Mouse (Mus musculus) embryonic facial prominence, embryonic 14.5 days (tissue): ENCODE results near the gene Slc2a8. TPM values are rescaled to one million over a fixed set of nuclear protein-coding genes. Genes with fewer than 3 reads are reported as not detected.

Source experiments
- ATAC-seq: fragments of 200-750 bp; cut with Nextera tagmentation; 2 replicates; pipeline ENCODE4 v1.8.0; 2017; ENCODE audit warnings: low read depth, moderate number of reproducible peaks, moderate TSS enrichment
- DNase-seq: peaks from one replicate; pipeline ENCODE4 v3.0.0-alpha.2; 2015; ENCODE audit warnings: low spot score
- H3K27ac ChIP-seq: fragments of 300-500 bp; sonication (generic); replicated peaks from 2 replicates; pipeline ENCODE4 v1.5.1; 2014; ENCODE audit warnings: low read depth, mild to moderate bottlenecking, low read length, moderate library complexity
- H3K27me3 ChIP-seq: fragments of 300-500 bp; sonication (generic); replicated peaks from 2 replicates; pipeline ENCODE4 v1.6.1; 2014; ENCODE audit warnings: low read length; ENCODE audit not compliant: control insufficient read depth, insufficient read depth
- H3K36me3 ChIP-seq: fragments of 300-500 bp; sonication (generic); 2 replicates; pipeline ENCODE4 v1.6.1; 2014; ENCODE audit warnings: low read length, mixed read lengths; ENCODE audit not compliant: control insufficient read depth, insufficient read depth
- H3K4me1 ChIP-seq: fragments of 300-500 bp; sonication (generic); 2 replicates; pipeline ENCODE4 v1.6.1; 2014; ENCODE audit warnings: antibody characterized with exemption, low read length; ENCODE audit not compliant: control insufficient read depth, insufficient read depth
- H3K4me2 ChIP-seq: fragments of 300-500 bp; sonication (generic); 2 replicates; pipeline ENCODE4 v1.6.1; 2014; ENCODE audit warnings: low read depth, mild to moderate bottlenecking, low read length, moderate library complexity, mixed read lengths
- H3K4me3 ChIP-seq: fragments of 300-500 bp; sonication (generic); 2 replicates; pipeline ENCODE4 v1.5.1; 2014; ENCODE audit warnings: low read depth, mild to moderate bottlenecking, low read length
- H3K9ac ChIP-seq: fragments of 300-500 bp; sonication (generic); 2 replicates; pipeline ENCODE4 v1.6.1; 2014; ENCODE audit warnings: low read depth, mild to moderate bottlenecking, low read length, moderate library complexity, mixed read lengths
- H3K9me3 ChIP-seq: fragments of 300-500 bp; sonication (generic); 2 replicates; pipeline ENCODE4 v1.6.1; 2016; ENCODE audit warnings: low read length; ENCODE audit not compliant: control insufficient read depth
- WGBS: fragments of 180-500 bp; shearing (Covaris S2); extraction: QIAGEN DNeasy Blood & Tissue Kit; methylation state at CpG from one replicate; pipeline ENCODE4 v1.1.7; 2014; 5-methylcytosine and 5-hydroxymethylcytosine counted together
- polyA plus RNA-seq: library from polyadenylated mRNA; unstranded; fragments of >200 nt; fragmentation: Nextera tagmentation; extraction: Ambion mirVana; gene quantifications from 2 replicates; pipeline ENCODE4 v1.2.1, GENCODE M21; 2014

Gene Slc2a8
- polyA plus RNA-seq, 1 experiment from 2014 or later: 12.2 TPM

- Histone ChIP-seq H3K9me3 (no peaks in the 10 kb centered on the region), H3K4me3 (no peak overlapping the region), H3K4me2 (no peak overlapping the region), H3K27me3 (no peaks in the 10 kb centered on the region), H3K27ac (no peak overlapping the region), H3K4me1 (no peaks in the 10 kb centered on the region), H3K36me3 (peaks cover 63% of the 10 kb centered on the region), H3K9ac (no peak overlapping the region)
- DNase-seq (no peak), ATAC-seq (no peak)
- 86% methylated on average over 5 of the region's 5 CpGs for WGBS
Observed at GRCm38 (mm10) chr2:32938741-32939140, 43.1 kb downstream of the Slc2a8 start.

GRCm38 (mm10) chr2:32931730-32932129, 50.2 kb downstream of the Slc2a8 start:
- Histone ChIP-seq H3K36me3 (peaks cover 45% of the 10 kb centered on the region; the same call in 1 of the 2 replicates), H3K4me1 (no peaks in the 10 kb centered on the region), H3K9me3 (no peaks in the 10 kb centered on the region), H3K27me3 (no peaks in the 10 kb centered on the region), H3K27ac (no peak overlapping the region), H3K4me2 (no peak overlapping the region), H3K9ac (no peak overlapping the region), H3K4me3 (no peak overlapping the region)
- ATAC-seq (no peak), DNase-seq (no peak)
- WGBS: 77% methylated on average over 7 of the region's 7 CpGs

- ATAC-seq (no peak), DNase-seq (no peak)
- Histone ChIP-seq H3K27me3 (no peaks in the 10 kb centered on the region), H3K4me1 (no peaks in the 10 kb centered on the region), H3K36me3 (peaks cover 45% of the 10 kb centered on the region; the same call in 1 of the 2 replicates), H3K4me3 (no peak overlapping the region), H3K9me3 (no peaks in the 10 kb centered on the region), H3K27ac (no peak overlapping the region), H3K9ac (no peak overlapping the region), H3K4me2 (no peak overlapping the region)
- 86% methylated on average over 19 of the region's 19 CpGs for WGBS
Observed at GRCm38 (mm10) chr2:32928947-32929829, 52.7 kb downstream of the Slc2a8 start.

GRCm38 (mm10) chr2:32928235-32928946, 53.5 kb downstream of the Slc2a8 start:
- ATAC-seq (peak; percentile 54; the same call in 1 of the 2 replicates), DNase-seq (peak; percentile 59)
- Histone ChIP-seq H3K9me3 (no peaks in the 10 kb centered on the region), H3K4me1 (no peaks in the 10 kb centered on the region), H3K4me3 (no peak overlapping the region), H3K27ac (no peak overlapping the region), H3K9ac (no peak overlapping the region), H3K4me2 (no peak overlapping the region), H3K36me3 (peaks cover 53% of the 10 kb centered on the region), H3K27me3 (no peaks in the 10 kb centered on the region)
- WGBS: 33% methylated on average over 10 of the region's 10 CpGs

GRCm38 (mm10) chr2:32927624-32928234, 54.2 kb downstream of the Slc2a8 start:
- Histone ChIP-seq H3K9ac (no peak overlapping the region), H3K27ac (no peak overlapping the region), H3K4me2 (no peak overlapping the region), H3K4me3 (no peak overlapping the region), H3K36me3 (peaks cover 54% of the 10 kb centered on the region), H3K4me1 (no peaks in the 10 kb centered on the region), H3K9me3 (no peaks in the 10 kb centered on the region), H3K27me3 (no peaks in the 10 kb centered on the region)
- ATAC-seq (no peak), DNase-seq (no peak)
- 68% methylated on average over 15 of the region's 15 CpGs for WGBS

- H3K9ac ChIP-seq: no peak overlapping the region
- H3K4me1 ChIP-seq: no peaks in the 10 kb centered on the region
- H3K27ac ChIP-seq: no peak overlapping the region
- H3K9me3 ChIP-seq: no peaks in the 10 kb centered on the region
- H3K36me3 ChIP-seq: peaks cover 66% of the 10 kb centered on the region
- ATAC-seq: no peak
- H3K27me3 ChIP-seq: no peaks in the 10 kb centered on the region
- H3K4me3 ChIP-seq: no peak overlapping the region
- H3K4me2 ChIP-seq: no peak overlapping the region
- no peak for DNase-seq
- WGBS: 90% methylated on average over 11 of the region's 12 CpGs
Observed at GRCm38 (mm10) chr2:32926330-32927075, 55.4 kb downstream of the Slc2a8 start.

GRCm38 (mm10) chr2:32924306-32924844, 57.5 kb downstream of the Slc2a8 start:
- ATAC-seq: no peak
- Histone ChIP-seq H3K4me3 (no peak overlapping the region), H3K4me2 (no peak overlapping the region), H3K36me3 (peaks cover 75% of the 10 kb centered on the region), H3K27ac (no peak overlapping the region), H3K27me3 (no peaks in the 10 kb centered on the region), H3K4me1 (no peaks in the 10 kb centered on the region), H3K9ac (no peak overlapping the region), H3K9me3 (no peaks in the 10 kb centered on the region)
- no peak for DNase-seq
- WGBS: 76% methylated on average over 10 of the region's 10 CpGs
